Mouse (Mus musculus) ovary, postnatal 10 days (tissue): ENCODE data around the gene Irak2.
"Not testable (repeated sequence)": the region's sequence is repeated elsewhere in the genome, so short reads cannot be mapped to it uniquely, and the experiment has no call there.

ENCODE experiments used
- DNase-seq: peaks from one replicate; pipeline ENCODE4 v3.0.0; 2022; ENCODE audit warnings: low spot score

Irak2 gene

DNA sequence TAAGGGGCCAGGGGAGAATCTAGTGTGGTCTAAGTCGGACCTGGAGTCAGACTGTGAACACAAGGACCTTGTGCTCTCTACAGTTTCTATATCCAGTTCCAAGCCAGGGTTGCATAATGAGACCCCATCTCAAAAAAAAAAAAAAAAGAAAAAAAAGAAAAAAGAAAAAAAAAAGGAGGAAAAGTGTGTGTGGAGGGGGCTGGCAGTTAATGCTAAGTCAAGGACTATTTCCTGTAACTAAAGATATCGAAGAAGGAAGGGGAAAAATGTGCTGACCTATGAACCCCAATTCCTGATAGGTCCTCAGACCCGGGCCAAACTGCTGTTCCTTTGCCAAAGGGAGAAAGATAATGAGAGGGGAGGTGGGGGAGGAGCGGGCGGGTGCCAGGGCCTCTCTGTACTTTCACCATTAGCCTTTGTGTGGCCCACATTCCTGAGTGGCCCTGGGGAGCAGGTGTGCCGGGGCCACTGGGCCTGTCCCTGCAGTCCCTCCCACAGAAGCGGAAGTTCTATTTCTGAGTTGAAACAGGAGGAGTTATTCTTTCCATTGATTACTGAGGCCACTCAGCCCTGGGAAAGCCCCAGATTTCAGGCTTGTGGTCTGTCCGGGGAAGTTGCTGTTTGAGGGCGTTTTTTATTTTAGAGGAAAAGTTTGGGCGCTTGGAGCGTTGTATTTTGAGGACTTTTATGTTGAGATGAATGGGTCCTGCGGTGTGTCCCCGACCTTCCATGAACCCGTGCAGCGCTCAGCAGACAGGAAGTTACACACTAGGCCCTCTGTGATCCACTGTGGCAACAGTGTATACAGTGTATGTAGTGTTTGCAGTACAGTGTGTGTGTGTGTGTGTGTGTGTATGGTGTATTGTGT is 30.3 kb downstream of the Irak2 start:
- DNase-seq: no peak

DNA sequence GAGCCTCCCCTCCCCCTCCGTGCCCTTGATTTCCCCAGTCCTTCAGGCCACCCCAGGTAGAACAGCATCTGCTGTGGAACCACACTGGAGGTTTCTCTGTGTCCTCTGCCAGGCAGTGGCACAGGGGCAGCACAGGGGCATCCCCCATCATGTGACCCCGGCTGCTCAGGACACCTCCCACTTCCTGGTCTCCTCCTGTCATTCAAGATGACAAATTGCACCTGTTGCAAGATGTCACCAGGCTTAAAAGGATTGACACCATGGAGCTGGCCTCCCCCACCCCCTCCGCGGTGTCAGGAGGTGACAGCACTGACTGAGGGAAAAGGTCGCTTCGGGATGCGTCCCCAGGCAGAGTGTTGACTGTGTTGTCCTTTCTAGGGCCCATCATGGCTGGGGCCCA is 31.6 kb downstream of the Irak2 start:
- DNase-seq: no peak

DNA sequence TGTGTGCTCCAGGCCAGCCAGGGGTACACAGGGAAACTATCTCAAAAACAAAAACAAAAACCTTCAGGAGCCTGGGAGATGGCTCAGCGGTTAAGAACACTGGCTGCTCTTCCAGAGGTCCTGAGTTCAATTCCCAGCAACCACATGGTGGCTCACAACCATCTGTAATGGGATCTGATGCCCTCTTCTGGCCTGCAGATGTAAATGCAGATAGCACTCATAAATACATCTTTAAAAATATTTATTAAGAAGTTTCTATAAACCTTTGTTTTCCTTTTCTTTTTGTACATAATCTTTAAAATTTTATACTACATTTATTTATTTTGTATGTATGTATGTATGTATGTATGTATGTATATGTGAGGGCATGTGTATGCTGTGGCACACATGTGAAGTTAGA is 33.8 kb downstream of the Irak2 start:
- DNase-seq: not testable (repeated sequence)

DNA sequence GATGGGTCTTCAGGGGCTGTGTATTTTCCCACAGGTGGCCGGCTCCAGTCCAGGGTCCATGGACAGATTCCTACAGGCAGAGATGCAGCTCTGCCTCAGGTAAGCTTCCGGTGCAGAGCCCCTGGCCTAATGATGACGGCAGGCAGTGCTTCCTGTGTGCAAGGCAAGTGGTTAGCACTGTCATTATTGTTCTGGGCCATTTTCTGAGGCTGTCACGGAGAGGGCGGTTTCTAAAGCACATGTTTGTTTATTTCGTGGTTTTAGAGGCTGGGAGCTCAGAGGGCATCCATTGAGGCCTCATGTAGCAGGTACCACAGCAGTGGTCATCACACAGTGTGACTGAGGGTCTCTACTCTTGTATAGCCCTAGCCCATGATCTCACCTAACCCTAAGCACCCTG is 34.7 kb downstream of the Irak2 start:
- DNase-seq: no peak

DNA sequence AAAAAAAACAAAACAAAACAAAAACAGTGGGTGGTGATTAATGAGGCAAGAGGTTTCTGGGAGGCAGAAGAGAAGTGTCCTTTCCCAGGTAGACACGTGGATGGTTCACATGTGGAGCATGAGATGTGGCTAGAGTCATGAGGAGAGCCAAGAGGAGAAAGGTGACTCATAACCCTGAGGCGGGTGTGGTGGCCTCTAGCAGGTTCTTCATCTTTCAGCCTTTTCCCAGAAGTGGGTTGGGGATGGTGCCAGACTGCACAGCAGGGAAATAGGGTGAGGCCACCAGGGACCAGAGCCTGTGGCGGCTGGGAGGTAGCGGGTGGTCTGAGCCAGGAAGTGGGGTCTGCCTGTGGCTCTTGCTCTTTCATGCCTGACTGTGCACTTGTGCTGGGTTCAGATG is 37.0 kb downstream of the Irak2 start:
- DNase-seq: no peak

DNA sequence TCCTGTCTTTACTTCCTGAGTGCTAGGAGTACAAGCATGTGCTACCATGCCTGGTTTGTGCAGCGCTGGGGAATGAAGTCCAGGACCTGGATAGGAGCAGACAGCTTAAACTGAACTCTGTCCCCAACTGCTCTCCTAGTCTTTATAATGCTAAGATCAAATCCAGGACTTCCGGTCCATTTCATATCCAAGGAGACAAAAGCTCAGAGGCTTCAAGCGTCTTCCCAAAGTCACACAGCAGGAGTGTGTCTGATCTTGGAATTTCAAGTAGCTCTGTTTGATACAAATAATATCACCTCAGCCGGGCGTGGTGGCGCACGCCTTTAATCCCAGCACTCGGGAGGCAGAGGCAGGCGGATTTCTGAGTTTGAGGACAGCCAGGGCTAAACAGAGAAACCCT is 37.7 kb downstream of the Irak2 start:
- DNase-seq: no peak

DNA sequence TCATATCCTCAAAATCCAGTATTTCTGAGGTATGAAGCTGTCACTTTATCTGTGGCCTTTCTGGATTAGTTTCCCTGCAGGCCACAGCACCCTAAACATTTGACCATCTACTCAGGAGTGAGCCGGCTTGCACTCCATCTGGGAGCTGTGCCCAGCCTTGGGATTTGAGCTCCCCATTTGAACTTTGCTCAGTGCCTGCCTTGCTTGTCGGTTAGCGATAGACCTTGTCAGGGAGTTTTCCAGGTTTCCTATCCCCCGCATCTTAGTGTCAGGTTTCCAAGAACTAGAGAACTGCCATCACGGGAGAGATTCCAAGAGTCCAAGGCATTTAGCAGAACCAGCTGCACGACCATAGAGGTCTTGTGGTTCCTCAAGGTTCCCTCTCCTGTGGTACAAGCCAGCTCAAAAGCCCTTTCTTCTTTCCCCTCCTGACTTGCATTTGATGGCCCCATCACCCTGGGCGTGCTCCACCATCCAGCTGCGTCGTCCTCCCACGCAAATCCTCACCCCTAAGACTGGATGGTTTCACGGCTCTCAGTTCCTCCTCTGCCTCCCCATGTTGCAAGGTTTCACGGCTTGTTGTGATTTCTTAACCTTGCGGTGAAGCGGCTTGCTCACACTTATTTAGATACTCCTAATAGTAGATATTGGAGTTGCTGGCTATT is 38.9 kb downstream of the Irak2 start:
- DNase-seq: no peak

DNA sequence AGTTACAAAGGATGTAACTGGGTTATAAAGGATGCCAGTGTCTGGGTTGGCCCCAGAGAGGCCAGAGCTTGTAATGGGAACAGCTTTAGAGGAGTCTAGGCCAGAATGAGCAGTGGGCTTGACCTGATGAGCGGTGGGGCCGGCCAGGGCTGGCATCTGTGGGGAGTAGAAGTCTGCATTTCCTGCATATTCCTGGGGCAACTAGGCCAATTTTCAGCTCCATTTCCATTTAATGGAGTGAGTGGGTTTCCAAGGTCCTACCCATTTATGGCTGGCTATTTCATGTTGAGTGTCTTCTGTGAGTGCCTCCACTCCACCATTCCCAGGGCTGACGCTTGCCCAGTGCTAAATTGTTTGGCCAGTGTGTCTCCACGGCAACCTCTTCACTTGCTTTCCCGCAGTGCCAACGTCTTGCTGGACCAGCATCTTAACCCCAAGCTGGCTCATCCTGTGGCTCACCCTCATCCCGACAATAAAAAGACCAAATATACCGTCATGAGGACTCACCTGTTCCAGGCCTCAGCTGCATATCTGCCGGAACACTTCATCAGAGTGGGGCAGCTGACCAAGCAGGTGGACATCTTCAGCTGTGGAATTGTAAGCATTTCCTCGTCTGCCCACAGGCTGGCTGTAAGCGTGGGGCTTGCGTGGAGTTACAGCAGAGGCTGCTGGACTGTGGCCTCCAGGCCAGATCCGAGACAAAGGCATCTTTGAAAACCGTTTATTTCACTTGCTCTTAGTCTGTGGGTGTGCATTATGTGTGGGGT is 40.2 kb downstream of the Irak2 start:
- no peak for DNase-seq

DNA sequence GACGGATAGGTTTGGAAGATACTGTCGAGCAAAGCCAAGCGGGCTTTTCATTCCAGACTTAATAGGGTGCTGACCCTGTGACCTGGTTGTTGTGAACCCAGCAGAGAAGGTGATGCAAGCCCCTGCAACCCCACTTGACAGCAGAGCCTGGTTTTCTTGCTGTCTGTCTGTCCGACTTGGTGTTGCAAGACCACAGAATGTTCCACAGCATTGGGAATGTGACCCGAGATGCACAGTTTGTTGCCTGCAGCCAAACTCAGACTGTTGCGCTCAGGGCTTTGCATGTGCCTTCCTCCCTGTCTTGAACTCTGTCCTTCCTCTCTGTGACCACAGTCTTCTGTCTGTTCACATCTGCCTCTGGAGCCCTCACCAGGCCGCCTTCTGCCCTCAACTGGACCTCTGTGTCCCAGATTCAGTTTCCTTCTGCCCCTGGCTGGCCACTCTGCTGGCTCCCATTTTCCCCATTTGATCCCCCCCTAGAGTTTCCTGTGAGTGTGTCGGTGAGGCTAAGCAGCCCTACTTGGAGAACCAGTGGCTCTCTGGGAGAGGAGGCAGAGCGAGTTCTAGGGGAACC is 41.8 kb downstream of the Irak2 start:
- no peak for DNase-seq

DNA sequence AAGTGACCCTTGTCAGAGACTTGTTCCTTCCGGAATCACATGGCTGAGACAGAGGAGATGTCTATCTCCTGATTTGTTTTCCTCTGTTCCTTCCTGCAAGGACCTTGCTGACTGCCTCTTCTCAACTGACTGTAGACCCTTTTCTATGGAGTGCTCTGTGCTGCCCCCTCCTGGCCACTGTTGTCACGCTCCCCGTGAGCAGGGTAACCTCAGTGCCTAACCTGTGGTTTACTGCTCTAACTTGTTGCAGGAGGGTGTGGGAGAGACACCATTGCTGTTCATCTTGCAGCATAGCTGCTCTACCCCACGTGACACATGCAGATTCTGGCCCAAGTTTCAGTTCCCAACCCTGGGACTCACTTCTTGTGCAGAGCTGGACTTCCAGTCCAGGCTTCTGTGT is 43.0 kb downstream of the Irak2 start:
- peak; percentile 63 for DNase-seq

DNA sequence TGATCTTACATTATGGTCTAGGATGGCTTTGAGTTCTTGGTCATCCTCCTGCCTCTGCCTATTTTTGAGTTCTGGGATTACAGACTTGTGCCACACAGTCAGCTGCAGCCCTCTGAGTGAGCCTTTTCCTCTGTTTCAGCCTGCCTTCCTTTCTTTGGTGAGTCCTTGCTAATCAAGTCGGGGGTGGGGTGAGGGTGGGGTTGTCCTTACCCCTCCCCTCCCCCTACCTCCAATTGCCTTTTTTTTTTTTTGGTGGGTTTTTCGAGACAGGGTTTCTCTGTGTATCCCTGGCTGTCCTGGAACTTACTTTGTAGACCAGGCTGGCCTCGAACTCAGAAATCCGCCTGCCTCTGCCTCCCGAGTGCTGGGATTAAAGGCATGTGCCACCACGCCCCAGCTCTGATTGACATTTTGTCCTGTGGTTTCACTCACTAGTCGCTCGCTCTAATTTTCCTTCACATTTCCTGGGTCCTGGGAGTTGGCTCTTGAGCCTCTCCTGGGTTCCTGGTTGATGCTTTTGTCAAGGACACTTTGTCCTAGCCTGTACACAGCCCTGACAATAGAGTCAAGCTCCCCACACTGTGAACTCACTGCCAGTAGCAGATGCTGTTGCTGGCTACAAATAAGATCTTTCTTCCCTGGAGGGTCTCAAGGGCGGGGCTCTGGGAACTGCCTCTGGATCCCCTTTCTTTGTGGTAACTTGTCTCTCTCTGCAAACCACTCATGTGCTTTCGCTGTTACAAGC is 45.0 kb downstream of the Irak2 start:
- no peak for DNase-seq

DNA sequence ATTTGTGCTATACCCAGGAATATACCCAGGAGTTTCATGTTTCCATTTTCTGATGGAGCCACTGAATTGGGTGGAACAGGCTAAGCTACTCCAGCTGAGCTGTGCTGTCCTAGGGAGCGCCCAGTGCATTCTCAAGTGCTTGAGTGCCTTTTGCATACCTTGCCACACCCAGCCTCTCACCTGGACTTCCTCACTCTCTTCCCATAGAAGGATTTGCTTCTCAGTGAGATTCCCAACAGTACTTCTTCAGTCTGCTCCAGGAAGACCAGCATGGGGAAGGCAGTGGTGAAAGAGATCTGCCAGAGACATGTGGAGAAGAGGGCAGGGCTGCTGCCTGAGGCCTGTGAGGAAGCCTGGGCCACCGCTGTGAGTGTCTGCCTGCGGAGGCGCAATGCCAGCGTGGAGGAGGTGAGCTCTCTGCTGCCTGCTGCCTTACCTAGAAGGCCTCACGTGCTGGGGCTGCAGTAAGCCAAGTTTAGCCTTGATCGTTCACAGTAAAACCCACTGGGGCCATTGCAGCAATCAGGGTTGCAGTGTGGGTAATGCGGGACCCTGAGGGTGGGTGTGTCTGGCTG is 48.4 kb downstream of the Irak2 start:
- DNase-seq: no peak

DNA sequence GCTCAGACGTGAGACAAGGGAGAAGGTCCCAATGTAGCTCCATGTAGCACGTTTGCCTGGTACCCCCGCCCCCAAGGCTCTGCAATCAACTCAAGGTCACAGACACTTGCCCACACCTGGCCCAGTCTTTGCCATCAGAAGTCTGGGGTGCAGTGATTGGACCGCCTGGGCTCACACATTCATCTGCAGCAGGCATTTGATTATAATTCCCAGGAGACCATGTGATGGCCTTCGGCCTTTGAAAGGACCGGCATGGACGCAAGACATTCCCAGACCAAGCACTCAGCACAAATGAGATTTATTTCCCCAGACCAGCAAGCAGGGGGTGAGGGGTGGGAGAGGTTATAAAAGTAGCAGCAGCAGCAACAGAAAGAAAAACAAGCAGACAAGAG is 51.7 kb downstream of the Irak2 start:
- peak; percentile 12 for DNase-seq

DNA sequence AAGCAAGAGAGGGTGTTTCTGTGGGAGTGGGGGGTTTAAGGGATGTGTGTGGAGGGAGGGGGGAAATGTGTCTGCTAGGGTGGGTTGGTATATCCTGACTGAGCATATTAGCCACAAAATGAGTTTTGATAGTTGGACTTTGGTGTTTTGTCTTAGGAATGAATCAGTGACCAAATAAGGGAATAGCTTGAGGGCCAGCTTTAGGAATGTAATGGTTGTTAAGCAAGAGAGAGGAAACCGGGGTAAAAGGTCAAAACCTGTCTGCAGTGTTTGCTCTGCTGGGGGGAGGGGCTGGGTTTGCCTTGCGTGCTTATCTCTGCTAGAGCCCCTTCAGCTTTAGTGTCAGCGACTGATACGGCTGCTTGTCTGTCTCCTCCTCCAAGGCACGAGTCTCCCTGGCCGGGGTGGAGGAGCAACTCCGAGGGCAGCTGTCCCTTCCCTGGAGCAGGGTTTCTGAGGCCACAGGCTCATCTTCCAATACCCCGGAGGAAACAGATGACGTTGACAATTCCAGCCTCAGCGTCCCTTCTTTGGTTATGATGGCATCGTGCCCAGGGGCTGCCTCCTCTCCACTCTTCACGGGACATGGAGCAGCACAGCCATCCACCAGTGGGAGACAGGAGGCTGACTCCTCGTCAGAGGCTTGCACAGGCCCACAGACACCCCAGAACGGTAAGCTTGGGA is 52.3 kb downstream of the Irak2 start:
- DNase-seq: peak; percentile 18

DNA sequence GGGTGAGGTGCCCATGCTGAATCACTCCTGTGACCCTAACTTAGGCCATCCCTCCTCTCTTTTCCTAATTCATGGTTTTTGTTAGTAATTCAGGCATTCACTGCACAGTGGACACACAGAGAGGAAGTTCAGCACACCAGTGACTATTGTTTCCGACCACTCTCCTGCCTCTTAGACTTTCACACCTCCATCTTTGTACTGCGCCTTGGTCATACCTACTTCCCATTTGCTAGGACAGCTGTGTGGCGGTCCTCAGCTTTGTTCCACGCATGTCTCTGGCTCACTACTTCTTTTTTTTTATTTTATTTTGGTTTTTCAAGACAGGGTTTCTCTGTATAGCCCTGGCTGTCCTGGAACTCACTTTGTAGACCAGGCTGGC is 52.8 kb downstream of the Irak2 start:
- DNase-seq: no peak

DNA sequence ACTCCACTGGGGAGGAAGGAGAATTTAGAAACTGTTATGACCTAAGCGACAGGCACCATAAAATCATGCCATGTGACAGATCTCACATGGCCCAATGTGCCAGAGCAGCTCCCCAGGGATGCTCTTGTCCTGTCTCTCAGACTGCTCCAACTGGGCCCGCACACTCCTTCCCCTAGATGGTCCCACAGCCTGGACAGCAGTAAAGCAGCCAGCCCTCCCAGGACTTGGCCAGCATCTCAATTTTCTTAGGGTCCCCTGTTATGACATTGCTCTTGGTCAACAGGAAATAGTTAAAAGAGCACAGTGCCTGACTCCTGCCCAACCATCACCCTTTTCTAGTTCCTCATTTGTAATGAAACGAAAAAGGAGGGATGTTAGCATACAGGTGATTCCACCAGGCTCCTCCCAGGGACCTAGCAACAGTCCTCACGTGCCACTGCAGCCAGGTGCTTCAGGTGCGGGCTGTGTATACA is 54.4 kb downstream of the Irak2 start:
- DNase-seq: no peak

DNA sequence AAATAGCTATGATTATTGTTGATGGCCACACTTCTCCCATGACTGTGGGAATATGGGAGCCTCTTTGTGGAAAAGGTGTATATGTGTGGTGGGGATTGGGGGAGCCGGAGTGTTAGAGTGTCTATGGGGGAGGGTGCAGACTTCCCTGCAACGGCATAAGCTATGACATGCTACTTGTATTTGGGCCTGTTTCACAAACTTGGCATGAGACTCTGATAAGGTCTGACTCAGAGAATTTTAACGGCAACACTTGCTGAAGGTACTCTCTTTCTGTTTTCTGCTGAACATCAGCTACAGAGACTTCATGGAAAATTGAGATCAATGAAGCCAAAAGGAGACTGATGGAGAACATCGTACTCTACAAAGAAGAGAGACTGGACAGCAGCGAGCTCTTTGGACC is 55.1 kb downstream of the Irak2 start:
- DNase-seq: no peak

DNA sequence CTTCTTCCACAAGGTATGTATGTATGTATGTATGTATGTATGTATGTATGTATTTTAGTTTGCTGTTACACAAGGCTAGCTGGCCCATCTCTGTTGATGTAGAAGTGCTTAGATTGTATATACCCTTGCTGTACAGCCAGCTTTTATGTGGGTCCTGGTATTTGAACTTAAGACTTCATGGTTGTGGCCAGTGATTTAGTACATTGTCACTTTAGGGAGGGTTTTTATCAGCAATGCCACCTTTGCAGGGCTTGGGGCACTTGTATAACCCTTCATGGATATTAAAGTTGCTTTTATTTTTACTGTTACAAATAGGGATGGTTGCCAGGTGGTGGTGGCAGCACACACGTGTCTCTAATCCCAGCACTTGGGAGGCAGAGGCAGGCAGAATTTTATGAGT is 56.9 kb downstream of the Irak2 start:
- no peak for DNase-seq

DNA sequence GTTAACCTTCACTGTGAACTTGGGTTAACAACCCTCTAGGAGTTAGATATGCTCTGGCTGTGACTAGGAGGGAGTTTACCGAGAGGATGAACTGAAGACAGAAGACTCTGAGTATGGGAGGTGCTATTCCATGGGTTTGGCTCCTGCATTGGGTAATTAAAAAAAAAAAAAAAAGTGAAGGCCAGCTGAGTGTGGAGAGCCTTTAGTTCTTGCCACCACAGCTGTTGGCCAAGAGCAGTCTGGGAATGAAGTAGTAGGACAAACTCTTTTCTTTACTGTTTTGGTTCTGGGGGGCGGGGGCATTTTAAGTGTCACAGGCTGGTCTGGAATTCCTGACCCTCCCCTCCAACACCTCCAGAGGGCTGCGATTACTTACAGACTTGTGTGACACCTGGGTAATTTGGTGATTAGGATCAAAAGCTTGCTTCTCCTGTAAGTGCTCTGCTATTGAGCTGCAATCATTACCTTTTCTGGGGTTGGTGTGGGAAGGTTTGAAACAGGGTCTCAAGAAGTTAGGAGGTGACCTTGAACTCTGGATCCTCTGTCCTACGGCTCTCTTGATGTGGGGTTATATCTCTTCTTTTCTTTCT is 57.6 kb downstream of the Irak2 start:
- no peak for DNase-seq

DNA sequence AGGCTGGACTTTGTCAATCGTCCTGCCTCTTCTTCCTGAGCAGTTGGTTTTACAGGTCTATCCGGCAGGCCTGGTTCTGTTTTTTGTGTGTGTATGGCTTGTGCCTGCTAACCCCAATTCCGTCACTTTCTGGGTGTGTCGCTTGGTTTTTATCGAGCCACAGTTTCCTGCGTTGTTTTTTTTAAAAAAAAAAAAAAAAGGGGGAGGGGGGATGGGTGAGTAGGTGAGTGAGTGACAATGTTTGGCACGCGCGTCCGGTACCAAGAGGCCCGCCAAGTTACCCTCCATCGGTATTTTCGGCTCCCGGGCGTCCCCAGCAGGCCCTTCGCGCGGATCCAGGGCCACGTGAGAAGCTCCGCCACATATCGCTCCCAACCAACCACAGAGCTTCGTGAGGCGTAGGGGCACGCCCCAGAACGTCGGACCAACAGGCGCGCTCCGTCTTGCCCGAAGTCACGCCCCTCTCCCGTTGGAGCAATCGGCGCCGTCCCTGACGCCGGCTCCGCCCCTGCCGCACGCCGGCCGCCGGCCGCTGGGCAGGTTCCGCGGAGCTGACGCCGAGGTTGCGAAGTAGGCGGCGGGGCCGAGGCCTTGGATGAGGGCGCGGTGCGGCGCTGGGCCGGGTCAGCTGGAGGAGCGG is 58.4 kb downstream of the Irak2 start, which contains the start of gene Tatdn2:
Gene Tatdn2 (plus strand): TSS at position 469 of the 640 bp plus-strand sequence.
- peak; percentile 87 for DNase-seq
